Mouse (Mus musculus) liver, adult (tissue): ENCODE results near the gene 6030445D17Rik.

Experiments
- GATA4 ChIP-seq: IDR thresholded peaks from 2 replicates; pipeline ENCODE4 v1.6.1; 2014; ENCODE audit warnings: mild to moderate bottlenecking, low read length; ENCODE audit not compliant: insufficient replicate concordance

The 6030445D17Rik gene

GRCm38 (mm10) chr4:136451564-136451963, 10.5 kb upstream of the 6030445D17Rik start:
- no peak for TF ChIP-seq GATA4

DNA sequence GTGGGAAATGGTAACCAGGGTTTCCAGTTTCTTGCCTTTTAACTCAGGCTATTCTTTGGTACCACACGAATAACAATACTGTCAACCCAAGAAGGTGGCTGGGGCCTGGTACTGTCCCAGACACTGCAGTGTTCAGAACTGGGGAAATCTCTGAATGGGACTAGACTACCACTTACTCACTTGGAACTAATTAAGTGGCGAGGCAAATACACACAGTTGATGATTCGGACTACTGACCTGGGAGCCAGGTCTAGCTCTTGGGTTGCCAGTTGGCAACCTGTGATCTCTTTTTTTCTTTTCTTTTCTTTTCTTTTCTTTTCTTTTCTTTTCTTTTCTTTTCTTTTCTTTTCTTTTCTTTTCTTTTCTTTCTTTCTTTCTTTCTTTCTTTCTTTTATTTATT, 9.8 kb upstream of the 6030445D17Rik start:
- TF ChIP-seq GATA4 = no peak

DNA sequence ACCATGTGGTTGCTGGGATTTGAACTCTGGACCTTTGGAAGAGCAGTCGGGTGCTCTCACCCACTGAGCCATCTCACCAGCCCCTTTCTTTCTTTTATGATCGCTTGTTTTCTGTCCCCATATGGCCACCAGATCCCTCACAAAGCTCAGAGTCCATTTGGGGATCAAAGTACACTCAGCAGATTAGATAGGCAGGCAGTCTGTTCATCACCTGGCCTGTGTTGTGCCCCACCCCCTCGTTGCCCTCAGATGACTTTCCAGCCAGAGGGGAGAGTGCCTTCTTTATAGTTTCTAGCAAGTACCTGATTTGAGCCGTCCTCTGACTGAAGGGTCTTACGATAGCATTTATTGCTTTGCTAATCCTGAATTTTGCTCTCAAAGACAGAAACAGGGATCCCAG, 9.3 kb upstream of the 6030445D17Rik start:
- peak; percentile 81; the same call in 1 of the 2 replicates for TF ChIP-seq GATA4

- no peak for TF ChIP-seq GATA4
These were observed 7.2 kb upstream of the 6030445D17Rik start for GRCm38 (mm10) chr4:136454850-136455260.

DNA sequence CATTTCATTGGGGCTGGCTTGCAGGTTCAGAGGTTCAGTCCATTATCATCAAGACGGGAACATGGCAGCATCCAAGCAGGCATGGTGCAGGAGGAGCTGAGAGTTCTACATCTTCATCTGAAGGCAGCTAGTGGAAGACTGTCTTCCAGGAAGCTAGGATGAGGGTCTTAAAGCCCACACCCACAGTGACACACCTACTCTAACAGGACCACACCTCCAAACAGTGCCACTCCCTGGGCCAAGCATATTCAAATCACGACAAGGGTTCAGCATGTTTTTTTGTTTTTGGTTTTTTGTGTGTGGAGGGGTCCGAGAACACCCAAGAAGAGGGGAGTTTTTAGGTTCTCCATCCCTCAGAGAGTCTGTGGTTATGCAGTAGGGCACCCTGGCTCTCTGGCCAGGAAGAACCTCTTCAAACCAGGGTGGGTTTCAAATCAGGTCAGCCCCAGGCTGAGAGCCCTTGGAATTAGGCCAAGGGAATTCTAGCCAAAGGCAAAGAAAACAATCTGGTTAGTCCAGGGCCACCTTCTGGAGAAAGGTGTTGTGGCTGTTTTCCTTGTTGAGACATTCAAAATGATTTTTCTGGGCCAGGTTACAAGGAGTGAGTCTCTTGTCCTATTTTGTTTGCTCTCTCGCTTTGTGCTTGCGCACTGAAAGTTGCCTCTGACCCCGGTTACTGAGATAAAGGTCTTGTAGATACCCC, 5.4 kb upstream of the 6030445D17Rik start:
- no peak for TF ChIP-seq GATA4

- TF ChIP-seq GATA4 = no peak
These were observed 3.8 kb upstream of the 6030445D17Rik start for GRCm38 (mm10) chr4:136458276-136458675.

- TF ChIP-seq GATA4 = no peak
These were observed 2.8 kb upstream of the 6030445D17Rik start for GRCm38 (mm10) chr4:136459210-136459609.

GRCm38 (mm10) chr4:136461206-136461605, 844 bp upstream of the 6030445D17Rik start:
- TF ChIP-seq GATA4 = no peak

GRCm38 (mm10) chr4:136461761-136462085, 327 bp upstream of the 6030445D17Rik start:
- TF ChIP-seq GATA4 = no peak

GRCm38 (mm10) chr4:136462839-136463178, 759 bp downstream of the 6030445D17Rik start:
- TF ChIP-seq GATA4 = no peak

DNA sequence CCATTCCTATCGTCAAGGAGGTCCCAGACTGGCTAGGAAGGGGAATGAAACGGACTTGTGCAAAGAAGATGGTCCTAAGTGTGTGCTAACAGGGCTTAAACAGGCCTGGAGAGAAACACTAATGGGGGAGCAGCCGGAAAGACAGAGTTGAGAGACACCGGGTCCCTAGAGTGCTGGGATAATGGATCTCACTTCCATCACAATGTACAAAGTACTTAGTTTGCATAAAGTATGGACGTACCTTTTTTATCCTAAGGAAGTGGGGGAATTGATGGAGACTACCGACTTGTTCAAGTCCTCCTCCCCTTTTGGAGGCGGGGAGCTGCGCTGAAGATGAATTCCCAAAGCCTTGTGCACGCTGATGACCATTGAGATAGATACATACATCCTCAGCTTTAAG, 1.4 kb downstream of the 6030445D17Rik start:
- TF ChIP-seq GATA4 = no peak

GRCm38 (mm10) chr4:136466226-136466625, 4.2 kb downstream of the 6030445D17Rik start:
- TF ChIP-seq GATA4 = peak; percentile 62; the same call in 1 of the 2 replicates

GRCm38 (mm10) chr4:136468553-136469327, 6.7 kb downstream of the 6030445D17Rik start:
- no peak for TF ChIP-seq GATA4

GRCm38 (mm10) chr4:136469371-136469903, 7.4 kb downstream of the 6030445D17Rik start, which contains the start of gene Luzp1:
Luzp1 (plus strand) TSS chr4:136469761.
- no peak for TF ChIP-seq GATA4

GRCm38 (mm10) chr4:136469941-136470346, 7.9 kb downstream of the 6030445D17Rik start:
- no peak for TF ChIP-seq GATA4
